Mouse (Mus musculus) hematopoietic stem cell, adult 5-6 weeks (primary cell): ENCODE measurements around the gene Kcnab1. TPM values are rescaled to one million over a fixed set of nuclear protein-coding genes. Genes with fewer than 3 reads are reported as not detected.

Experiments used
- ATAC-seq, 2 experiments: fragments of 125-278 bp in 1 of 2; replicated peaks in 1 of 2; 2 replicates each; pipeline ENCODE4 v1.8.0; 2016 to 2017; ENCODE audit warnings: inconsistent platforms in 2 of 2, mild to moderate bottlenecking in 2 of 2, moderate number of reproducible peaks in 2 of 2, low read depth in 1 of 2, moderate TSS enrichment in 1 of 2; ENCODE audit not compliant: low FRiP score in 2 of 2, poor library complexity in 2 of 2, severe bottlenecking in 2 of 2, insufficient read depth in 1 of 2, low TSS enrichment in 1 of 2
- total RNA-seq: library from RNA; stranded (forward); fragments of 172-1452, 232-1000 nt; gene quantifications from 2 replicates; pipeline ENCODE4 v1.2.3, GENCODE M21; 2017

Gene Kcnab1
- total RNA-seq, 1 experiment from 2014 or later, result 1.5 TPM

GRCm38 (mm10) chr3:65187833-65188698, 78.9 kb downstream of the Kcnab1 start:
- ATAC-seq, result peak; percentile 87 to 89

- no peak for ATAC-seq
Measured at GRCm38 (mm10) chr3:65200611-65201010, 91.4 kb downstream of the Kcnab1 start.

- peak; percentile 38 to 74 for ATAC-seq
Measured at GRCm38 (mm10) chr3:65203361-65204117, 94.4 kb downstream of the Kcnab1 start.

GRCm38 (mm10) chr3:65204356-65205075, 95.3 kb downstream of the Kcnab1 start:
- no peak for ATAC-seq

DNA sequence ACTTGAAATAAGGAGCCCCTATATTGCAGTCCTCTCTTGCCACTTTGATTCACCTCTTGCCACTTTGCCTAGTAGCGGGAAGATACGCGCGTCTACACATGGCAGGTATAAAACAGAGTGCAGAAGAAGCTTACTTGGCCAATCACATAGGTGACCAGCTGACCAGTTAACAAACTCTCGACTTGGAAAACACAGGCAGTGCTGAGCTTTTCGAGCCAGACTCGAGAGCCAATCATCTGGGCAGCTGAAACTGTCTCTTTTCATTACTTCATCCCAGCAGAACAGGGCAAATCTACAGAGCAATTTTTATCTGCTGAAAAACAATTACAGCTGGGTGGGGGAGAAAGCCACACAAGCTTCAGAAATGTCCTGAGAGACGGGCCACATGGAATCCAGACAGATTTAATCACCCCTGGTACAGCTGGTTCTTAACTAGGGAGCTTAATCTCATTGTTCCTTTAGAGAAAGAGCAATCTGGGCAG, 96.4 kb downstream of the Kcnab1 start:
- ATAC-seq, result no peak

GRCm38 (mm10) chr3:65213725-65214124, 104.5 kb downstream of the Kcnab1 start:
- no peak for ATAC-seq

DNA sequence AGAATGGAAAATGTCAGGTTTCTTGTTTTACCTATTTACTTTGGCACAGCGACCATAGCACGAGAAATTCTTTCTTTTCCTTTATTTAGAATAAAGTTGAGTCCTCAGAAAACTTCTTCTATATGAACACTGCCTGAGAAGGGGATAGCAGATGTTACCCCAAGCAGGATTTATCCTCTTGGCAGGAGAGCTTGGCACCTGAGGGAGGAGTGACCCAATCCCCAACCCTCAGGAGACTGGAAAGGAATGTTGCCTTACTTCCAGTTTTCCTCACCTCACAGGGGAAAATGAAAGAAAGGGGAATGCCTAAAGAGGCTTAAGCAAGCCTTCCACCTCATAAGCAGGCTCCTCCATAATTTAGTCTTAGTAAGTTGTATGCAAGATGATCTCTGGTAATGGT, 105.5 kb downstream of the Kcnab1 start:
- ATAC-seq, result no peak

GRCm38 (mm10) chr3:65217673-65218579, 108.7 kb downstream of the Kcnab1 start:
- ATAC-seq, result no peak

GRCm38 (mm10) chr3:65220287-65220686, 111.1 kb downstream of the Kcnab1 start:
- no peak for ATAC-seq

- no peak for ATAC-seq
Measured at GRCm38 (mm10) chr3:65223635-65224034, 114.5 kb downstream of the Kcnab1 start.

GRCm38 (mm10) chr3:65230978-65231377, 121.8 kb downstream of the Kcnab1 start:
- ATAC-seq, result no peak

GRCm38 (mm10) chr3:65231419-65232090, 122.4 kb downstream of the Kcnab1 start:
- no peak for ATAC-seq

DNA sequence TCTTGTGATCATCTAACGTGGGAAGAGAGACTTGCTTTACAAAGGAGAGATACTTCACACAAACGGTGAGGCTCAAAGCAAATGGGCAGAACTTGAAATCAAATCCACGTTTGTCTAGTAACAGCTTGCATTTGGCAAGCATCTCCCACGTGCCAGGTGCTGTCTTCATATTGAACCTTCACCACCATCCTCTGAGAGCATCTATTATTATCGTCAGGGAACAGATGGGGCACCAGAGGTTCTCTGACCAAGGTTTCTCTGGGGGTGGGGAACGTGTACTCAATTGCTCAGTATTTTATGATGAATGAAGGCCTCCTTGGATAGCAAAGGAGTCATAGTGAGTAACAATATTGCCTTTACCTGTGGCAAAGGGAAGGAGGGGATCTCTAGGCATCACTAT, 139.8 kb downstream of the Kcnab1 start:
- ATAC-seq, result no peak

- 0 out of 4 replicates have a peak, but pooled peaks of 1 of the 2 experiments have one; percentile 7 for ATAC-seq
Measured at GRCm38 (mm10) chr3:65260521-65260920, 151.3 kb downstream of the Kcnab1 start.

GRCm38 (mm10) chr3:65262506-65263422, 153.6 kb downstream of the Kcnab1 start:
- no peak for ATAC-seq
